Mouse (Mus musculus) spleen, postnatal 14 days (tissue): ENCODE data around the gene 2210408I21Rik.

Experiments used
- DNase-seq, 2 experiments: peaks; one replicate each; pipeline ENCODE4 v3.0.0; 2021 to 2022; ENCODE audit warnings: low spot score in 2 of 2

2210408I21Rik gene

DNA sequence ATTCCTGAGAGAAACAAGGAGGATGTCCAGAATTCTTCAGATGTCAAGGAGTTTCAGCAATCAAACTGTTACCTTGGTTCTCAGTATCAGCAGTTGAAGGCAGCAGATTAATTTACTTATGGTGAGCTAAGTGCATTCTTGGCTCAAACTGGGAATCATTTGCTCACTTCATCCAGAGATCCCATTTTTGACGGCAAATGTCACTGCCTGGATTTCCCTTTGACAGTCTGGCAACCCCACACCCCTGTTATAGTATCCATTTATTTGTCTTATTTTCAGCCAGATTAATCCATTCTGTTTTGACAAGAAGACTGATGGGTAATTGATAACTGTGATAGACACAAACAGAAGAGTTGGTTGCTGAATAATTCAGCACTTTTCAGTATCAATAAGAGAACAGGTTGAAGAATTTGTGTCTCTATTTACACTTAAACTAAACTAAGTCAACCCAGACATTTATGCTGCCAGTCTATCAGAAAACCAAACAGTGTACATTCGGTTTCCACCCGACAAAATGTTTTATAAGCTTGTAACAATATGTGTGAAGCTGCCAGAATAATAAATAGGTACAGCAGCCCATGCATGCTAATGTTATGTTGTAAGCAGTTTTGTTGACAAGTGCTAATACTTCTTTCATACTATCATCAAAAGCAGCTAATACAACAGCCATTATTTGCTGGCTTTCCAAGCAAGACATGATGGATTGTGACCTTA, 354.8 kb downstream of the 2210408I21Rik start:
- no peak for DNase-seq

DNA sequence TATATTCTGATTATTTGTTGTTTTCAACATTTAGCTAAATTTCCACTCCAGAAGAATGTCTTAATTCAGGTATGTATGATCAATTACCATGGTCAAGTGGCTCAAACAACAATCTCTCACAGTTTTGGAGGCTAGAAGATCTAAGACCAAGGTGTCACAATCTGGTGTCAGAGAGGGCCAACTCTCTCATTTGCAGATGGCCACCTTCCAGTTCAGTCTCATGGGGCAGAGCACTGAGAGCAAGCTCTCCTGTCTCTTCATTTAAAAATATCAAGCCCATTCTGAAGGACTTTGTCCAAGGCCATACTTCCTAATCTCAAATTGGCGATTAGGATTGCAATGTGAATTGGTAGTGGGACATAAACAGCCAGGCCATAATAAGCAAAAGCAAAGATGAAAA, 378.7 kb downstream of the 2210408I21Rik start:
- DNase-seq, result no peak

DNA sequence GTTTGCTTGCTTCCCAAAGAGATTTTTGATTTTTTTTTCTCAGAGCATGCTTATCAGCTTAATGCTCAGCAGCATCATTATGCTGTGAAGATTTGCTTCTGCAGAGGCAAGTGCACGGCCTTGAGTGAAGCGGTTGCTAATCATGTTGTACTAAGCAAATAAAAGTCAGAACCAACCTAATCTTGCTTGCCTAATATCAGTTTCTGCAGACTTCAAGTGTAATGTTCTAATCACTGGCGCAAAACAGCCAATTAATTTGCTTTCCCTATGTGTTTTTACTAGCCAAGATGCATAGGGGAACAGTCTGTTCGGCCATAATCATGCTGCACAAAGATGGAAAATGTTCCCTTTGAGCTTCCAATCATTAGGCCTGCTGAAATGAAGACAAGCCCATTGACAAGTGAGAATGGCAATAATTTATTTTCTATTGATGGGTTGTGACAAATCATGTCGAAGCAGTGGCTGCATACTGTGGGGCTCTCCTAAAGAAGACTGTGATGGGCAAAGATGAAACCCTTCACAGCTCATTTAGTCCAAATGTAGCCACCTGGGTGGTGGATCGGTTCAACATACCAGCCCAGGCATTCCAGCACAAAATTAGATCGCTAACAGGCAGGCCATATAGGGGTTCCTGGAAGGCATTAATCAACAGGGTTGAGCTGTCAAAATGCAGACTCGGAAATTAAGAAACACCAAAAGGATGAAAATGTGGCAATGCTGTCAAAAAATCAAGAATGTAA, 393.8 kb downstream of the 2210408I21Rik start:
- no peak for DNase-seq

DNA sequence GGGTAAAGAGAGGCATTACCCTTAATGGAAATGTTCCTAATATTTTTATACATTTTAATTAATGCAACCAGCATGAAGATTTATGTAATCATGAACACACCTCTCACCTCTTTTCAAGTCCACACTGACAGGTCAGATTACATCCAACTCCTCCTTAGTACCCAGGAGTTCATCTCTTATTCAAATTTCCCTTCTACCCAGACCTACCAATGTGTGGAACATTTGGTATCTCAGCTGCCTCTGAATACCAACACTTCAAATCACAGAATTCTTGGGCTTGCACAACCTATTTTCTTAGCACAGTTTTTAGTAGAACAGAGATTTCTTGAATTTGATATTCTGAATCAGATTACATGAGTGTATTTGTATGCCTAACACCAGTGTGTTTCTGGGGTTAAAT, 394.4 kb downstream of the 2210408I21Rik start:
- no peak for DNase-seq

DNA sequence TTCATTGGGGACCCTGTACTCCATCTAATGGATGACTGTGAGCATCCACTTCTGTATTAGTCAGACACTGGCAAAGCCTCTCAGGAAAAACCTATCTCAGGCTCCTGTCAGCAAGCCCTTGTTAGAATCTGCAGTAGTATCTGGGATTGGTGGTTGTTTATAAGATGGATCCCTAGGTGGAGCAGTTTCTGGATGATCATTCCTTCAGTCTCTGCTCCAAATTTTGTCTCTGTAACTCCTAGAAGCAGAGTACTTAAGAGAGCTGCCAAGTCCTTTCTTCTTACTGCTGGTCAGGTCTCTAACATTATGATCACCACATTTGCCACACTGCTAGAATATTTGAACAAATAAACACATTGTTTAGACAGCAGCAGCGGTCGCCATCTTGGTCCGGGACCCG, 402.1 kb downstream of the 2210408I21Rik start:
- DNase-seq, result no peak

DNA sequence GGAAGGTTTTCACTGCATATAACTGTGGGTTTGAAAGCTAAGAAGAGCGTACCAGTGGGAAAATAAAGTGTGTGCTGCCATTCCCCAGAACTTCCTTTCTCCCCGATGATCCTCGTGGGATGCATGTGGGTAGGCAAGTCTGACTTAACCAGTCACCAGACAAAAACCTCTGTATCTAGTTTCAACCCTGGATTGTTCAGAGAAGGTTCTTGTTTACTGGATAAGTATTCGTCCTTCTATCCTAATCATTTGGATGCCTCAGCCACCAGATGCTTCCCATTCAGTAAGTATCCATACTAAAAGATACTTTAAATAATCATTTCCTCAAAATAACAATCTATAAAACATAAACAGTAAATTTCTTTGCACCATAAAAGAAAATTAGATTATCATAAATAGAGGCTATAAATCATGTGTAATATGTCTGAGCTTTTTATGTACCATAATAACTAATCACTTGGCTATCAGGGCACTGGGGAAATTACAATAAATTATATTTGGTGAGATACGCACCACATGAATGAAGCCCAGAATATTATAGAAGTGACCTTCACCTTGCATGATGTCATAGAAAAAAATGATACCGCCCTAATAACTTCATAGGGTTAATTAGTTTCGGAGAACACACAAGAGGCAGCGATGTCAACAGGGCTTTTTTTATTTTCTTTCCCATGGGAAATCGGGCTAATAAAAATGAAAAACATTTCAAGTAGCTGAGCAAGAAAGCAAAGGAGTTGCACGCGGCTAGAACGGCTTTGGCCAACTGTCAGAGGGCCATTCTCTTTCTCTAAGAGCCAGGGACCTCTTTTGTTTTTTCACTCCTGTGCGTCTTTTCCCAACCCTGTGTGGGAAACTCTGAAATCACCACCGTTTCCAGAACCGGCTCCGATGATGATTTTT, 412.4 kb downstream of the 2210408I21Rik start:
- no peak for DNase-seq

DNA sequence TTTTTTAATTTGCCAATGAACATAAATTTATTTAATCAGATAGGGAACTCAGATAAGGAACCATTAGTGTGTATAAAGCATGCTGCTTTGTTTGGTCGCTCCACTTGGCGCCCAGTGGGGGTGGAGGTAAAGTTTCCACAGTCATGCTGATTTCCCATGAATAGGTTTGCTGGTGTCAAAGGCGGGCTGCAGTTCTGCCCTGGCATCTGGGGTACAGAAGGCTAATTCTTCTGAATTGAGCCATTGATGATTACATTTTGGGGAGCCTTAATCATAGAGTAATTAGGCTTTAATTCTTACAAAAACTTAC, 413.0 kb downstream of the 2210408I21Rik start:
- no peak for DNase-seq

DNA sequence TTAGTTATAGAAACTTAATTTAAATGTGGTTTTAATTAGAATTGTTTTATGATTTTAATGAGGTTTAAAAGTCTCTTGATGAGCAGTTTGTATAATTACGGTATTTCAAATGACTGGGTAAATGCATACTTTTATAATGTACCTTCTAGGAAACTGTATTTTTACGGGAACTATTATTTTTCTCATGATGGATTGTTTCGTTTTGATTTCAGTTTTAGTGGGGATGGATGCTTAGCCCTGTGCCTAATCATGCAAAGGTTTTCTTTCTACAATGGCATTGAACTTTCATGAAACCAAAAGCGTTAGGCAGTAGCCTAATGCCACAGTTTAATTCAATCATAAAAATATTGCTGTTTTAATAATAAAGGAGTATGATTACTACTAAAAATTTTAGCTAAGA, 413.4 kb downstream of the 2210408I21Rik start:
- no peak for DNase-seq

DNA sequence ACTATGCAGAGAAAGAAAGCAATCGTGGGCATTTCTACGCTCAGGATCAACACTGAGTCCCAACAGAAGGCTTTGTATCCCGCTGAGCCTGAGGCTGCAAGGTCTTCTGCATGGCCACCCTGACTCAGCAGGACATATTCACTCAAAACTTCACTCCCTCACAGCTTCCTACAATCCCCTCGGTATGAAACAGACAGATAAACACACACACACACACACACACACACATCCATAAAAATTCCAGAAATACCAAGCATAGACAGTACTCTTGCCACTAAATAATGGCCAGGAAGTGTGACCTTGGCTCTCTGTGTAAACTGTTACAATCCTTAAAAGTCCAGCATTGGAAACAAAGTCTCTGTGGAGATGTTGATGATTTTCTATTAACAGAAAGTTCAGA, 458.7 kb downstream of the 2210408I21Rik start:
- DNase-seq, result no peak

DNA sequence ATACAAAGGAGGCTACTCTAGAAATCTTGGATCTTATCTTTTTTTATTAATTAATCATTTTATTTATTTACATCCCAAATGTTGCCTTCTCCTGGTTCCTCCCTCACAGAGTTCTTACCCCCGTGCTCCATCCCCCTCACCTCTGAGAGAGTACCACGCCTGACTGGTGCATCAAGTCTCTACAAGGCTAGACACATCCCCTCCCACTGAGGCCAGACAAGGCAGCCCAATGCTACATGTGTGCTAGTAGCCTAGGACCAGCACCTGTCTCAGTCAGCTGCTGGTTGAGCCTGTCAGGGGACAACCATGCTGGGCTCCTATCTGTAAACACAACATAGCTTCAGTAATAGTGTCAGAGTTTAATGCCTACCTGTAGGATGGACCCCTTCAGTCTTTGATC, 480.0 kb downstream of the 2210408I21Rik start:
- DNase-seq, result no peak
